Mouse (Mus musculus) thymus, adult 18-20 months (tissue): ENCODE data around the gene Dcaf1.

ENCODE experiments used
- DNase-seq, 2 experiments: peaks; one replicate each; pipeline ENCODE4 v3.0.0; 2022; ENCODE audit warnings: mixed read lengths in 2 of 2

Dcaf1 gene

GRCm38 (mm10) chr9:106908715-106909114 lies 87.0 kb downstream of the Dcaf1 start:
- no peak for DNase-seq

- DNase-seq, result no peak
Measured at GRCm38 (mm10) chr9:106911624-106912023, 90.0 kb downstream of the Dcaf1 start.

GRCm38 (mm10) chr9:106913759-106914158 lies 92.1 kb downstream of the Dcaf1 start:
- no peak for DNase-seq

GRCm38 (mm10) chr9:106914878-106915277 lies 93.2 kb downstream of the Dcaf1 start:
- no peak for DNase-seq
